Mouse (Mus musculus) 3T3-L1 (cell line): ENCODE data around the gene Olfr1291-ps1.

Experiments
- DNase-seq: peaks from one replicate; pipeline ENCODE4 v3.0.0-alpha.2; 2015; ENCODE audit warnings: low read depth, low spot score

The Olfr1291-ps1 gene

GRCm38 (mm10) chr2:111496880-111497279 lies at the start of gene Olfr1291-ps1:
Olfr1291-ps1 (plus strand) TSS chr2:111497180.
- no peak for DNase-seq

GRCm38 (mm10) chr2:111448842-111449241 lies 48.1 kb upstream of the Olfr1291-ps1 start, which contains the start of gene Olfr1287:
Olfr1287 (plus strand) TSS chr2:111449142.
- no peak for DNase-seq

- DNase-seq: no peak
These were observed 23.2 kb upstream of the Olfr1291-ps1 start, which contains the start of gene Olfr1288 for GRCm38 (mm10) chr2:111473801-111474200. Olfr1288 (plus strand) TSS chr2:111474101.

GRCm38 (mm10) chr2:111480519-111480918 lies 16.5 kb upstream of the Olfr1291-ps1 start, which contains the start of gene Olfr1289:
Olfr1289 (plus strand) TSS chr2:111480819.
- no peak for DNase-seq

GRCm38 (mm10) chr2:111493729-111494128 lies 3.3 kb upstream of the Olfr1291-ps1 start, which contains the start of gene Olfr1290:
Olfr1290 (minus strand) TSS chr2:111493829.
- DNase-seq: no peak

GRCm38 (mm10) chr2:111517451-111517850 lies 20.5 kb downstream of the Olfr1291-ps1 start:
- no peak for DNase-seq

GRCm38 (mm10) chr2:111524903-111525302 lies 27.9 kb downstream of the Olfr1291-ps1 start, which contains the start of gene Olfr1293-ps:
Olfr1293-ps (plus strand) TSS chr2:111525203.
- DNase-seq: no peak

GRCm38 (mm10) chr2:111540191-111540590 lies 43.2 kb downstream of the Olfr1291-ps1 start, which contains the start of gene Olfr1294:
Olfr1294 (minus strand) TSS chr2:111540291.
- DNase-seq: no peak
